Mouse (Mus musculus) adrenal gland, adult 2 months (tissue): Measurements from ENCODE around the gene Ndc80. TPM values are rescaled to one million over a fixed set of nuclear protein-coding genes. Genes with fewer than 3 reads are reported as not detected.
"Not testable (repeated sequence)": the region's sequence is repeated elsewhere in the genome, so short reads cannot be mapped to it uniquely, and the experiment has no call there.

Experiments
- DNase-seq: peaks from one replicate; pipeline ENCODE4 v3.0.0; 2021
- polyA plus RNA-seq: library from polyadenylated mRNA; depleted of rRNA; stranded (reverse); fragments of >200 nt; gene quantifications from 2 replicates; pipeline ENCODE4 v1.2.3, GENCODE M21; 2012; rRNA removed
- total RNA-seq, 2 experiments: library from RNA; stranded (reverse); gene quantifications; 2 replicates each; pipeline ENCODE4 v1.2.3; 2021

The Ndc80 gene
- total and polyA plus RNA-seq, 3 experiments: 1.1 to 1.6 TPM; not detected in 1

DNA sequence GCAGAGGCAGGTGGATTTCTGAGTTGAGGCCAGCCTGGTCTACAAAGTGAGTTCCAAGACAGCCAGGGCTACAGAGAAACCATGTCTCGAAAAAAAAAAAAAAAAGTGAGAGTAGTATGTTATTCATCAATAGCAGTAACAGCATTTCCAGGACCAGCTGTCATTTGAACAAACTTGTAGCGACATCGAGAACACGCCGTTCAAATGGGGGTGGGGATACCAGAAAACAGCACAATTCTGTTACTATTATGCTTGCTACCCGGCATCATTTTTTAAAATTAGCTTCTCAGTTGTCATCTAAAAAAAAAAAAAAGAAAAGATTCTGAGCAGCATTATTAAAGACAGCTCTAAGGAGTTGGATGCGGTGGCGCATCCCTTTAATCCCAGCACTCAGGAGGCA is 49.2 kb downstream of the Ndc80 start:
- no peak for DNase-seq

DNA sequence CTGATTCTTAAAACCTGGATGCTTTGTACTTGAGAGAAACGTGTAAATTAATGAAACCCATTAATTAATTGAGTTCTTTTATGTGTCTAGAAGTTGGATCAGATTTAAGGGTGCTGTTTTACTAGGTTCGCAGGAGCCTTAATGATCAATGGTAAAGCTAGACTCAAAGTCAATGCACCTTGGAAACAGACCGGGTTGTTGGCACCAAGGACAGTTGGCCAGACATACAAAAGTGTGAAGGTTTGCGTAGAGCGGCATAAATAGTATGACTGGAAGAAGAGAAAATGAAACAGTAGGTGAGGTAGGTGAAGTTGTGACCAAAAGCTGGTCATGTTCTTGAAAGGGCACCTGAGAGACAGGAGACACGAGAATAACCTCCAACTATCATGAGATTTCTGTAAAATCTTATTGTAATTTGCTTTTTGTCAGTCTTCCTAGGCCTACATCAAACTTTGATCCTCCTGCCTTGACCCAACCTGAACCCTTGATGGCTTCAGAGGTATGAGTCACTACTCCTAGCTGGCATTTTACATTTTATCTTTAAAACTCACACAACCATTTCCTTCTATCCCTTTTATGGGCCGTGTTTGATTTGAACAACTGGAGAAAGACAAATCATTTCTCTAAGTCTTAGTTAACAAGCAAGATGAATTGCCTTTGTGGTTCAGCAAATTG is 50.2 kb downstream of the Ndc80 start:
- peak; percentile 68 for DNase-seq

DNA sequence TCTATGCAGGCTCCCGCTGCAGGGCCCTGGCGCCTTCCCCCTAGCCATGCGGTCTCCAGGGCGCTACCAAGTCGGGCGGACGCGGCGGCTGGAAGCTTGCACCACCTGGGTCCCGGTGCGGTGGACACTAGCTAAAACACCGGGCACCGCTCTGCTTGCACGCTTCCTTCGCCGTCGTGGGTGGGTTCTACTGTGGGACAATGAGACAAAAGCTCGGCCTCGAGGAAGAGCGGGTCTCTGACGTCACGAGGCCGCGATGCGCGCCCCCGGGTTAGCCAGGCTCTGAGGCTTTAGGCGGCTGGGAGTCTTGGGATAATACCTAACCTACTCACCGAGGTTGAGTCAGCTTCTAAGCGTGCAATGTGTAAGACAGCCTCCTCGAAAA is 51.0 kb downstream of the Ndc80 start:
- DNase-seq: no peak

- peak; percentile 97 for DNase-seq
Observed at GRCm38 (mm10) chr17:71474762-71475704, 51.6 kb downstream of the Ndc80 start, which contains the start of gene Smchd1. TSS of gene Smchd1 (minus strand) at chr17:71475343.

DNA sequence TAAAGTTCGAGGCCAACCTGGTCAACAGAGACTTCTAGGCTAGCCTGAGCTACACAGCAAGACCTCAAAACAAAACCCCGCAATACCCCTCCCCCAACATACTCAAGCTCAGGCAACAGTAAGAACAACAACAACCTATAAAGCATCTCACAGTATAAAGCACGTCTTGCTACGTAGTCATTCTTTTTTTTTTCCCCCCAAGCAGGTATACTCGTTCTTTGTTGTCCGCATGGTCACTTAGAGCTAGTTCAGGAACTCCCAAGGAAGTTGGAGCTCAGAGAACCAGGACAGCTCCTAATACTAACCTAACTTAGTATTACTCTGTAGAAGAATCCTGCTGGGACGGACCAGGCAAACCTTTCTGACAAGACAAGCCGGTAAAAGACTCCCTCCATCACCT is 52.5 kb downstream of the Ndc80 start:
- DNase-seq: no peak

- no peak for DNase-seq
Observed at GRCm38 (mm10) chr17:71471261-71471660, 55.4 kb downstream of the Ndc80 start.

DNA sequence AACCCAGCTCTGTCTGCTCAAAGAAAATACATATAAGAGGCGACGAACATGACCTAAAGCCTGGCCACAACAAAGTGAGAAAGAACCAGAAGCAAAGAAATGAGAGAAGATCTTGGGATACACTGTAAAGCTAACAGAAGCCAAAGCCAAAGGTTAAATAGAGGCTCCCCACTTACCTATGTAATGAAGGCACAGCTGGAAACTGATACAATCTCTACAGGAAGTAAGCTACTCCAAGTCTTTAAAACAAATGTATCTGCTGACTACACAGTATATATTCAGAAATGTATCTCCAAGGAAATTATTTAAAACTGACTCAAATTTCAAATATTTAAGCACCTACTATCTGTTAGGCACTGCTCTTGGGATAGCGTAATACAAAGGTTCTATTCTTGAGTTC is 66.3 kb downstream of the Ndc80 start:
- DNase-seq: no peak

- no peak for DNase-seq
Observed at GRCm38 (mm10) chr17:71459818-71460217, 66.8 kb downstream of the Ndc80 start, which contains the start of gene Gm4707. TSS of gene Gm4707 (minus strand) at chr17:71459918.

DNA sequence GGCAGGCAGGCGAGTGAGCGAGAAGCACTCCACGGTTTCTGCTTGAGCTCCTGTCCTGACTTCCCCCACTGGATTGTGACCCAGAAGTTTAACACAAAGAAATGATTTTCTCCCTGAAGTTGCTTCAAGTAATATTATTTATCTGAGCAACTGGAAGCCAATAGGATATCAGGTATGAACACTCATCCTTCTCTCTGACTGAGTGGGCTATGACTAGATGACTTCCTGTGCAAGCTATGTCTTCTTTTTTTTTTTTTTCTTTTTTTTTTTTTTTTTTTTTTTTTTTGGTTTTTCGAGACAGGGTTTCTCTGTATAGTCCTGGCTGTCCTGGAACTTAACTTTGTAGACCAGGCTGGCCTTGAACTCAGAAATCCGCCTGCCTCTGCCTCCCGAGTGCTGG is 69.3 kb downstream of the Ndc80 start:
- DNase-seq: not testable (repeated sequence)

Other genes with a start within 250 kb of the Ndc80 start
- gene Emilin2, start 214.9 kb downstream of the Ndc80 start, total RNA-seq: 1 to 10 TPM; 6.6 to 10.0 TPM
- gene Emilin2, start 214.9 kb downstream of the Ndc80 start, polyA plus RNA-seq: 7.3 and 8.2 TPM in 2 replicates
- 1 to 10 TPM in 1 of 2 experiments, under 1 TPM in 1; 0.78 to 1.0 TPM for gene Gm4707, start 66.9 kb downstream of the Ndc80 start, total RNA-seq
- 0.25 and 0.36 TPM in 2 replicates for gene Gm4707, start 66.9 kb downstream of the Ndc80 start, polyA plus RNA-seq
- gene Smchd1, start 51.5 kb downstream of the Ndc80 start, total RNA-seq: 10 to 100 TPM; 32.3 to 35.7 TPM
- gene Smchd1, start 51.5 kb downstream of the Ndc80 start, polyA plus RNA-seq: 1.3 and 2.0 TPM in 2 replicates
- under 1 TPM; 0.40 to 0.69 TPM for gene Spdya, start 25.2 kb upstream of the Ndc80 start, total RNA-seq
- not detected in 2 replicates for gene Spdya, start 25.2 kb upstream of the Ndc80 start, polyA plus RNA-seq
- gene Wdr43, start 89.0 kb upstream of the Ndc80 start, total RNA-seq: 10 to 100 TPM; 39.7 to 86.2 TPM
- gene Wdr43, start 89.0 kb upstream of the Ndc80 start, polyA plus RNA-seq: 2.7 and 3.7 TPM in 2 replicates
- gene Togaram2, start 146.4 kb upstream of the Ndc80 start, total RNA-seq: under 1 TPM in 1 of 2 experiments, not detected in 1; 0.07 TPM
- gene Togaram2, start 146.4 kb upstream of the Ndc80 start, polyA plus RNA-seq: 0.08 TPM in 1 of 2 replicates, not detected in the other
- not detected for gene Pcare, start 226.0 kb upstream of the Ndc80 start, total RNA-seq
- gene Pcare, start 226.0 kb upstream of the Ndc80 start, polyA plus RNA-seq: not detected in 2 replicates
- 10 to 100 TPM; 14.1 to 28.6 TPM for gene Clip4, start 241.6 kb upstream of the Ndc80 start, total RNA-seq
- gene Clip4, start 241.6 kb upstream of the Ndc80 start, polyA plus RNA-seq: 3.0 and 3.7 TPM in 2 replicates